Mouse (Mus musculus) ES-Bruce4 (cell line): ENCODE data around the gene Tmem184c.

Source experiments
- CTCF ChIP-seq: IDR thresholded peaks from one replicate; pipeline ENCODE4 v1.8.1; 2011; ENCODE audit warnings: low read depth, low read length
- POLR2A ChIP-seq: IDR thresholded peaks from one replicate; pipeline ENCODE4 v1.8.1; 2011; ENCODE audit warnings: low read length; ENCODE audit not compliant: insufficient read depth

DNA sequence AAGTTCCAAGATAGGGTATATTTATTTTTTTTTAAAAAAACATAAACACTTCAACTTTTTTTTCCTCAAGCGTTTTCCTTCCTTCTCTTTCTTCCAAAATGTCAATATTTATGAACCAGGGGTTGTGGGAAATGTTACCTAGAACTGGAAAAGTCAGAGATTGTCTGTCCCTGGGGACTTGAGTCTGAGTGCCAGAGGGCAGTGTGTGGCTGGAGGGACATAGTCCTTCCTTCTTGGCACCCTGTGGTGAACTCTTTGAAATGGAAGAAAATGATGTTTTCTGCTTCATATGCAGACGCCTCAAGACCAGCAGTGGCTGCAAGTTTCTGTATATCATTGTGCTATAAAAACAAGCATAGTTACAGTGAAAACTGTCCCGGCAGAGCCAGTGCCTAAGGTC, 20.2 kb upstream of the Tmem184c start:
- no peak for TF ChIP-seq CTCF
- no peak for TF ChIP-seq POLR2A
